Mouse (Mus musculus) small intestine, adult 2 months (tissue): Measurements from ENCODE around the gene Wsb2.

Source experiments
- CTCF ChIP-seq: fragments of 200-500 bp; IDR thresholded peaks from 2 replicates; pipeline ENCODE4 v1.5.1; 2012; ENCODE audit warnings: low read depth, mild to moderate bottlenecking, control low read depth, inconsistent platforms, low read length, moderate library complexity, mixed read lengths; ENCODE audit not compliant: insufficient replicate concordance, insufficient read length; ENCODE audit errors: extremely low read depth
- POLR2A ChIP-seq: fragments of 200-500 bp; IDR thresholded peaks from 2 replicates; pipeline ENCODE4 v1.6.1; 2012; ENCODE audit warnings: low read depth, mild to moderate bottlenecking, control low read depth, inconsistent platforms, low read length, moderate library complexity

DNA sequence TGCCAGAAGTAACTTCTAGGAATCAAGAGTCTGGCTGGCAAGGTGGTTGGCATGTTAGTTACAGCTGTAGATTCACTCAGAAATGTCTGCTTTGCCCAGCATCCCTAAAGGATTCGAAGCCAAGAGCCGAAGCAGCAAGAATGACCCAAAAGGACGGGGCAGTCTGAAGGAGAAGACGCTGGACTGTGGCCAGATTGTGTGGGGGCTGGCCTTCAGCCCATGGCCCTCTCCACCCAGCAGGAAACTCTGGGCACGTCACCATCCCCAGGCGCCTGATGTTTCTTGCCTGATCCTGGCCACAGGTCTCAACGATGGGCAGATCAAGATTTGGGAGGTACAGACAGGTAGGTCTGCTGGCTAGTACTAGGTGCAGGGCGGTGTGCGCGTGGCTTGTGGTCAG, 13.5 kb downstream of the Wsb2 start:
- TF ChIP-seq CTCF (no peak), POLR2A (no peak)
